In the genomic region with DNA sequence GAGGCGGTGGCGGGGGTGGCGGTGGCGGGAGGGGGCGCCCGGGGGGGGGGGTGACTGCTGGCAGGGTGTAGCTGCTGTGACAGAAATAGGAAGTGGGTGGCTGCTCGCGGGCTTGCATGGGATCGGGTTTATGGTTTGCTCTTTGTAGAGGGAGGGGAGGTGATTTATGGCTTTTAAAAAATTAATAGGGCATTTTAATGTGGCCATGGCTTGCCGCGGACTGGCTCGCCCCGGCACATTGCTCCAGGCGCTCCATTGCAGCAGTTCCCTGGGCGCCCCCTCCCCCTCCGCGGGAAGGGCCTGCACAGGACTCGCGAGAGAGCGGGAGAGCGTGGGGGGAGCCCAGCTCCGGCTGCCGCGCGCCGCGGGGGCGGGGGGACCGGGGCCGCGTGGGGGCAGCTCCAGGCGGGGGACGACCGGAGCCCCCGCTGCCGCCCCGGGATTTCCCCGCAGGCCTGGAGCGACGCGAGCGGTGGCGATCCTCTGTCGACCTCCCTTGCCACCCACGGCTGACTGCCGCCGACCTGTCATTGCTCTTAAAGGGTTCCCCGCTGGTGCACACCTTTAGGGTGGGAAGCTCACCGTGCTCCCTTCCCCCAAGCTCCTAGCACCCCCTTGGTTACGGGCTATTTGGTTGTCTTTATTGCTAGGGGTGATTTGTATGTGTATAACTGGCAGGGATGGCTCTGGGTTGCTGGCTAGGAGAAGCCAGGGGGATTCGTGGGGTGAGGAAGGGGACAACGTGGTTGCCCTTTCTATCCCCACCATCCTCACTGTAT, we compare ENCODE assay signal across 8 mouse cellular contexts. TPM values are rescaled to one million over a fixed set of nuclear protein-coding genes. Genes with fewer than 3 reads are reported as not detected.
DNase-seq lines count a peak whose midpoint lies in the region; ATAC-seq and TF ChIP-seq lines count a peak whose summit lies in the region.

No protein-coding gene starts in this region.

- no peaks in the 10 kb centered on the region for H3K27me3 ChIP-seq in MEL (ENCODE audit: control insufficient read depth in 1 of 2, insufficient read depth in 2 of 2, low read length in 2 of 2)
- H3K27me3 ChIP-seq in cerebellum, adult 2 months (ENCODE audit: control insufficient read depth, insufficient read depth, low read length) = no peaks in the 10 kb centered on the region
- H3K27me3 ChIP-seq in hindbrain, embryonic 14.5 days (ENCODE audit: control insufficient read depth, insufficient read depth, low read length) = no peaks in the 10 kb centered on the region

- ATAC-seq in hindbrain, embryonic 14.5 days (ENCODE audit: low FRiP score) = peak; percentile 49

- DNase-seq in MEL (ENCODE audit: low read depth, low spot score) = peak; percentile 77
- DNase-seq in cerebellum, adult 2 months = peak; percentile 79
- peak; percentile 61 to 62 for DNase-seq in frontal cortex, postnatal 25 days (ENCODE audit: low spot score in 2 of 2)
- DNase-seq in hindbrain, embryonic 14.5 days (ENCODE audit: low spot score) = peak; percentile 79
- peak; percentile 69 for DNase-seq in left cerebral cortex, adult 11 months (ENCODE audit: low spot score)
- DNase-seq in lung, postnatal 36 days = peak; percentile 82
- DNase-seq in right cerebral cortex, adult 18-20 months = peak; percentile 78
- peak; percentile 33 for DNase-seq in urinary bladder, postnatal 10 days (ENCODE audit: low spot score)

- 1% methylated on average over 47 of the region's 52 CpGs for WGBS in cerebellum, adult 2 months
- 0% methylated on average over 50 of the region's 52 CpGs for WGBS in hindbrain, embryonic 14.5 days

- peak overlapping the region; percentile 98 to 100 for H3K4me3 ChIP-seq in MEL (ENCODE audit: control insufficient read depth in 1 of 2, insufficient read depth in 1 of 2, low read depth in 2 of 2, low read length in 2 of 2)
- peak overlapping the region; percentile 93 for H3K4me3 ChIP-seq in cerebellum, adult 2 months (replicated peaks; ENCODE audit: insufficient read depth, low read depth, low read length)
- H3K4me3 ChIP-seq in hindbrain, embryonic 14.5 days (replicated peaks; ENCODE audit: low read length) = peak overlapping the region; percentile 73

- no peak for TF ChIP-seq EP300 in MEL (IDR thresholded peaks at IDR 0.05; ENCODE audit: low read depth in 1 of 2, low read length in 2 of 2)

- peak overlapping the region; percentile 69 for H3K4me2 ChIP-seq in hindbrain, embryonic 14.5 days (replicated peaks)

- H3K36me3 ChIP-seq in MEL (ENCODE audit: control insufficient read depth in 1 of 2, insufficient read depth in 2 of 2, low read length in 2 of 2) = peaks cover 0 to 15% of the 10 kb centered on the region in 2 experiments; a peak in 2 of 4 replicates
- H3K36me3 ChIP-seq in hindbrain, embryonic 14.5 days (replicated peaks; ENCODE audit: control insufficient read depth, insufficient read depth) = no peaks in the 10 kb centered on the region

- peaks cover 37% of the 10 kb centered on the region for H3K79me2 ChIP-seq in MEL (ENCODE audit: control insufficient read depth, insufficient read depth, low read length, poor library complexity)

- no peak for TF ChIP-seq POLR2A in MEL (IDR thresholded peaks at IDR 0.05; ENCODE audit: control insufficient read depth in 1 of 2, insufficient read depth in 1 of 2, low read depth in 1 of 2, low read length in 2 of 2, poor library complexity in 1 of 2)
- no peak for TF ChIP-seq POLR2A in cerebellum, adult 2 months (IDR thresholded peaks at IDR 0.05; ENCODE audit: borderline replicate concordance, insufficient read depth, low read length)

- H3K27ac ChIP-seq in MEL (ENCODE audit: control insufficient read depth, low read depth, low read length) = peak overlapping the region; percentile 85
- peak overlapping the region; percentile 74 for H3K27ac ChIP-seq in cerebellum, adult 2 months (ENCODE audit: insufficient read depth, low read length)
- peak overlapping the region; percentile 98 for H3K27ac ChIP-seq in hindbrain, embryonic 14.5 days

- no peak for TF ChIP-seq CTCF in MEL (IDR thresholded peaks at IDR 0.05 in 2 of 3, conservative IDR thresholded peaks at IDR 0.05 in 1 of 3; ENCODE audit: control insufficient read depth in 1 of 3, insufficient read depth in 1 of 3, low read depth in 2 of 3, low read length in 3 of 3, poor library complexity in 1 of 3, severe bottlenecking in 1 of 3)
- no peak for TF ChIP-seq CTCF in cerebellum, adult 2 months (IDR thresholded peaks at IDR 0.05; ENCODE audit: borderline replicate concordance, insufficient read depth, low read depth, low read length)

- H3K9ac ChIP-seq in MEL (ENCODE audit: control insufficient read depth, low read depth, low read length, poor library complexity, severe bottlenecking) = peak overlapping the region; percentile 80
- H3K9ac ChIP-seq in hindbrain, embryonic 14.5 days = peak overlapping the region; percentile 76

- no peak for TF ChIP-seq RAD21 in MEL (IDR thresholded peaks at IDR 0.05; ENCODE audit: low read depth, low read length)

- H3K9me3 ChIP-seq in MEL (replicated peaks; ENCODE audit: insufficient read depth, low read length) = no peaks in the 10 kb centered on the region
- no peaks in the 10 kb centered on the region for H3K9me3 ChIP-seq in hindbrain, embryonic 14.5 days (ENCODE audit: control insufficient read depth, low read length)

- H3K4me1 ChIP-seq in MEL (ENCODE audit: control insufficient read depth in 1 of 2, insufficient read depth in 2 of 2, low read length in 2 of 2) = peaks cover 6 to 7% of the 10 kb centered on the region in 2 experiments; a peak in 3 of 4 replicates
- H3K4me1 ChIP-seq in cerebellum, adult 2 months (ENCODE audit: control insufficient read depth, insufficient read depth, low read length) = peaks cover 13% of the 10 kb centered on the region; the same call in 1 of the 2 replicates
- H3K4me1 ChIP-seq in hindbrain, embryonic 14.5 days (replicated peaks; ENCODE audit: control insufficient read depth, insufficient read depth, low read length) = peaks cover 38% of the 10 kb centered on the region

TF ChIP-seq in MEL, 35 proteins besides CTCF, POLR2A, EP300 and RAD21:
- TF ChIP-seq CHD2 (IDR thresholded peaks at IDR 0.05; ENCODE audit: low read length) = peak; percentile 49; the same call in 1 of the 2 replicates
- no peak for TF ChIP-seq GABPA (IDR thresholded peaks at IDR 0.05; ENCODE audit: low read depth, low read length)
- no peak for TF ChIP-seq SIN3A (IDR thresholded peaks at IDR 0.05; ENCODE audit: low read length)
- no peak for TF ChIP-seq NRF1 (IDR thresholded peaks at IDR 0.05; ENCODE audit: insufficient read depth, low read depth, low read length, poor library complexity, severe bottlenecking)

RNA-seq across cellular contexts. Expression of gene Ppp3ca, which starts 1.4 kb away (rescaled TPM):
- total RNA-seq in MEL (2012; rRNA removed) = 17.4 and 17.9 TPM in 2 replicates
- 10 to 100 TPM; 32.0 to 40.6 TPM for polyA plus RNA-seq in MEL (2012; ENCODE audit: insufficient read depth in 1 of 2, insufficient read length in 2 of 2, low read depth in 1 of 2, low replicate concordance in 2 of 2, missing spikeins in 1 of 2)
- polyA plus RNA-seq in cerebellum, adult 2 months (2012; rRNA removed) = 334 and 338 TPM in 2 replicates
- 181 and 205 TPM in 2 replicates for polyA plus RNA-seq in hindbrain, embryonic 14.5 days (2014; fragmentation: Nextera tagmentation; extraction: Ambion mirVana)

Comparison
In these comparisons a context has a peak if more than half of its experiments do, and no peak if none do; other contexts are left out.
1. Peak in every context shown above with its lines: DNase-seq, ATAC-seq, H3K4me3 ChIP-seq and H3K27ac ChIP-seq.